ENCODE assay signal across 11 mouse cellular contexts in genomic region chr6:146245888-146246287, GRCm38 (mm10).
"Had no signal": no experiment of that assay in that cellular context is flagged by ENCODE, and none has a peak within 500 bp of the region (broad histone marks: within the 10 kb centered on the region; RNA-seq: fewer than 3 reads in every experiment).

No protein-coding gene starts in this region.

- DNase-seq: lung, embryonic 14.5 days; lung, postnatal 10 days; lung, postnatal 4 days; right cerebral cortex, postnatal 25 days; thymus, adult 18-20 months; thymus, postnatal 25 days had no signal

- ATAC-seq: liver, embryonic 12.5 days; midbrain, embryonic 15.5 days had no signal

- H3K4me2 ChIP-seq: limb, embryonic 13.5 days; liver, embryonic 12.5 days; lung, embryonic 14.5 days; midbrain, embryonic 15.5 days had no signal

- H3K9me3 ChIP-seq: limb, embryonic 13.5 days; midbrain, embryonic 10.5 days; midbrain, embryonic 15.5 days had no signal

- H3K36me3 ChIP-seq: limb, embryonic 13.5 days; liver, embryonic 12.5 days; midbrain, embryonic 10.5 days; midbrain, embryonic 15.5 days had no signal

- H3K27ac ChIP-seq: kidney, postnatal 0 days; limb, embryonic 13.5 days; liver, embryonic 12.5 days; midbrain, embryonic 10.5 days; midbrain, embryonic 15.5 days had no signal

- H3K4me3 ChIP-seq: limb, embryonic 13.5 days; liver, embryonic 12.5 days; midbrain, embryonic 10.5 days; midbrain, embryonic 15.5 days had no signal

- H3K27me3 ChIP-seq: limb, embryonic 13.5 days; liver, embryonic 12.5 days; midbrain, embryonic 15.5 days had no signal

- H3K9ac ChIP-seq: limb, embryonic 13.5 days; liver, embryonic 12.5 days; lung, embryonic 14.5 days; midbrain, embryonic 15.5 days had no signal
